Mouse (Mus musculus): ENCODE measurements around the gene Vasn. TPM values are rescaled to one million over a fixed set of nuclear protein-coding genes. Genes with fewer than 3 reads are reported as not detected.

Vasn gene
- polyA plus RNA-seq (2015; fragmentation: Nextera tagmentation; extraction: Ambion mirVana), result 14.7 and 20.7 TPM in 2 replicates

DNA sequence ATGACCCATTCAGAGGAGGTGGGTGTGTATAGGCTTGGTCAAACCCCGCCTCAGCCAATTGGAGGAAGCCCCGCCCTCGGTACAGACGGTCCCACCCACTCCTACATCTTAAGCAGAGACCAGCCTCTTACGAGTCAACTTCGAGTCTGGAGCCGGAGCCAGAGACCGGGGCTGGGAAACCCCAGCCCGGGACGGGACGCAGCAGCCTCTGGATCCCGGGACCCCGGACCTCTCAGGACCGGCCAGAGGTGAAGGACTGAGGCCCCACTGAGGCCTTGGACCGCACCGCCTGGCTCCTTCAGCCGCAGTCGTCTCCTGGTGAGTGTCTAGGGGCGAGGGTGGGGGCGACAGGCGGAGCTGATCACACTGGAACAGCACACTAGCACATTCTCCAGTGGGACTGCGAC lies at the start of gene Vasn, which contains the start of gene Dnaja3:
Gene Vasn (plus strand): TSS at position 111 of the 407 bp plus-strand sequence.
Gene Dnaja3 (plus strand): TSS at position 159 of the 407 bp plus-strand sequence.
- Histone ChIP-seq H3K9me3 (replicated peaks) (no peaks in the 10 kb centered on the region), H3K4me1 (replicated peaks) (peaks cover 67% of the 10 kb centered on the region), H3K36me3 (no peaks in the 10 kb centered on the region), H3K9ac (peak within 1 kb of the TSS; percentile 79), H3K27me3 (no peaks in the 10 kb centered on the region), H3K27ac (peak within 1 kb of the TSS; percentile 85), H3K4me3 (peak within 1 kb of the TSS; percentile 65), H3K4me2 (peak within 1 kb of the TSS; percentile 72)
- peak; percentile 83 for ATAC-seq (replicated peaks; ENCODE audit: insufficient number of reproducible peaks, insufficient read depth, low FRiP score, low read depth)
- 1% methylated on average over 22 of the region's 22 CpGs for WGBS

DNA sequence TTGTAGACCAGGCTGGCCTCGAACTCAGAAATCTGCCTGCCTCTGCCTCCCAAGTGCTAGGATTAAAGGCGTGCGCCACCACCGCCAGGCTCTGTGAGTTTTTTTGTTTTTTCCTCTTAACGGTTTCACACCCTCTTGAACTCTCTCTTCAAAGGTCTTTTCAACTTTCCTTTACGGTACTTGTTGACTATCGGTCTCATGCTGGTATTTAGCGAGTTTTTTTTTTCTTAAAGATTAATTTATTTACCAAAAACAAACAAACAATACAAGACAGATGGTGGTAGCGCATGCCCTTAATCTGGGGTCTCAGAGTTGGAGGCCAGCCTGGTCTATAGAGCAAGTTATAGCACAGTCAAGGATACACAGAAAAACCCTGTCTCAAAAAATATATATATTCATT lies 49.5 kb upstream of the Vasn start:
- peaks cover 12% of the 10 kb centered on the region for H3K36me3 ChIP-seq
- WGBS, result 93% methylated on average over 9 of the region's 9 CpGs
- no peaks in the 10 kb centered on the region for H3K27me3 ChIP-seq
- H3K4me1 ChIP-seq (replicated peaks), result peaks cover 43% of the 10 kb centered on the region
- no peak overlapping the region for H3K9ac ChIP-seq
- no peak overlapping the region for H3K27ac ChIP-seq
- no peaks in the 10 kb centered on the region for H3K9me3 ChIP-seq (replicated peaks)
- ATAC-seq (replicated peaks; ENCODE audit: insufficient number of reproducible peaks, insufficient read depth, low FRiP score, low read depth), result no peak
- no peak overlapping the region for H3K4me3 ChIP-seq
- H3K4me2 ChIP-seq, result no peak overlapping the region

DNA sequence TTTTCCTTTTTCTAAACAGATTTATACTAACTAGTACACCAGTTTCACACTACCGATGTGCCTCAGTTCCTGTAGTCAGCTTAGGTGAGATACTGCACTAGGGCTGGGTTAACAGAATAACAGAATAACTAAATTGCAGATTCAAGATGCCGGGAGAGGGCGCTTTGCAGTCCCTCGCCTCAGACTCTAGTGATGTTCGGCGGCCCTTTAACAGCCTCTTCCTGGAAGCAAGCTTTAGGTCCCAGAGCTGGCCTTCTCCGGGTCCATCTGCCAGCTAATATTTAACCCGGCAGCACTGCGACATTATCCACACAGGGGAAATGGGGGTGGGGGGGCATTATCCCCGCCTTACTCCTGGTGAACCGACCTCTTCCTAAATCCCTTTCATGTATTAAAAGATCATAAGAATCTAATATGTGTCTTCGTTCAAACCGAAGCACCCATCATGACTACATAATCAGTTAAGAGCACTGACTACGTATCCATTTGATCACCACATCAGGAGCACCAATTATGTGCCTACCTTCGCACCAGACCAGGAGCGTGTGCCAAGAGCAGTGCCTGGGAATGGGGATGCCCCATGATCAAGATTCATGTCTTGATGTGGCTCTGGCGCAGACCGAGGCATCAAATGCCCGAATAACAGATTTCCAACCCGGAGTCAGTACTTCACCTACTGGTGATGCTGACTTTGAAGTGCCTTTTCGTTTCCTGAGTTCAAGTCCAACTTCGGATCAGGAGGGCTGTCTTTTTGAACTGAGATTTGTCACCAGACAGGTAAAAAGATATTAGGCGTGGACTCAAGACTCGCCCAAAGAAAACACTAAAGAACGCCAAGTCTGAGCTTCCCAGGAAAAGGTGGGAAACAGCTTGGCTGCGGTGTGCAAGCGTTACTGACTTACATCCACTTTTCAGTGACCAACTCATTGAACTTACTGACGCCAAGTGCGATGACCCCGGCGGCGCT lies 46.5 kb upstream of the Vasn start:
- peaks cover 52% of the 10 kb centered on the region for H3K4me1 ChIP-seq (replicated peaks)
- peak overlapping the region; percentile 92 for H3K4me3 ChIP-seq
- no peaks in the 10 kb centered on the region for H3K9me3 ChIP-seq (replicated peaks)
- peak overlapping the region; percentile 93 for H3K9ac ChIP-seq
- H3K27me3 ChIP-seq, result no peaks in the 10 kb centered on the region
- peaks cover 12% of the 10 kb centered on the region for H3K36me3 ChIP-seq
- peak overlapping the region; percentile 96 for H3K27ac ChIP-seq
- 14% methylated on average over 32 of the region's 32 CpGs for WGBS
- no peak for ATAC-seq (replicated peaks; ENCODE audit: insufficient number of reproducible peaks, insufficient read depth, low FRiP score, low read depth)
- H3K4me2 ChIP-seq, result peak overlapping the region; percentile 76

DNA sequence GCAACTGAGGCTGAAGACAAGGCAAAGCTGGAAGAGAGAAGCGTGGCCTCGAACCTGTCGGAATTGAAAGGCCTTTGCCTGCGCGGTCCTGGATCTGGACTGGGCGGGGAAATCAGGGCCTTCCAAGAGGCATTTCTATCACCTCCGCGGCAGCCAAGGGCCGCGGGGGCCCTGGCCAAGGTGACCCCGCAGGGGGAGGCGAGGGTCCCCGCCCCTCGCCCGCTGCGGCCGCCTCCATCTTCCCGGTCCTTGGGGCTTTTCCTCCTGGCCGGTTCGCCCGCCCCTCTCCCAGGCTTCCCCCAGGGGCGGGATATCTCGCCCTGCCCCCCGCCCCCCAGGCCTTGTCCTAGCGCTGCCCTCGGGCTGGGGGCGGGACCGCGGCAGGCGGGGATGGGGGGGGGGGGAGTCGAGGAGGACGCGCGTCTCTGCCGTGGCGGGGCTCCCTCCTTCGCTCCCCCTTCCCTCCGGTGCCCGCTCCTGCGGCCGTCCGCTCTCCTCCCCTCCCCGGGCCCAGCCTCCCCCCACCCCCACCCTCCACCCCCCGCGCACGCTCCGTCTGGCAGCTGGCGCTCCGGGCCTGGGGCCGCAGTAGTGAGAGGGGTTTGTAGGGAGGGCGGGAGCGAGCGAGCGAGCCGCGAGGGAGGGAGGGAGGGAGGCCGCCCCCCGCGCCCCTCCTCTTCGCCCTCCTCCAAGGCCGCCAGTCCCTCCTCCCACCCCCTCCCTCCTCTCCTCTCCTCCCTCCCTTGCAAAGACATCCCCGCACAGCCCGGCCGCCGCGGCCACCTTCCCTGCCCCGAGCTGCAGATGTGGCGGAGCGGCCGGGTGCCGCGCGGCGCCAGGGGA lies 45.5 kb upstream of the Vasn start, which contains the start of gene Glis2:
Gene Glis2 (plus strand): TSS at position 743 of the 843 bp plus-strand sequence.
- peak within 1 kb of the TSS; percentile 96 for H3K27ac ChIP-seq
- under 1% methylated on average over 31 of the region's 74 CpGs for WGBS

DNA sequence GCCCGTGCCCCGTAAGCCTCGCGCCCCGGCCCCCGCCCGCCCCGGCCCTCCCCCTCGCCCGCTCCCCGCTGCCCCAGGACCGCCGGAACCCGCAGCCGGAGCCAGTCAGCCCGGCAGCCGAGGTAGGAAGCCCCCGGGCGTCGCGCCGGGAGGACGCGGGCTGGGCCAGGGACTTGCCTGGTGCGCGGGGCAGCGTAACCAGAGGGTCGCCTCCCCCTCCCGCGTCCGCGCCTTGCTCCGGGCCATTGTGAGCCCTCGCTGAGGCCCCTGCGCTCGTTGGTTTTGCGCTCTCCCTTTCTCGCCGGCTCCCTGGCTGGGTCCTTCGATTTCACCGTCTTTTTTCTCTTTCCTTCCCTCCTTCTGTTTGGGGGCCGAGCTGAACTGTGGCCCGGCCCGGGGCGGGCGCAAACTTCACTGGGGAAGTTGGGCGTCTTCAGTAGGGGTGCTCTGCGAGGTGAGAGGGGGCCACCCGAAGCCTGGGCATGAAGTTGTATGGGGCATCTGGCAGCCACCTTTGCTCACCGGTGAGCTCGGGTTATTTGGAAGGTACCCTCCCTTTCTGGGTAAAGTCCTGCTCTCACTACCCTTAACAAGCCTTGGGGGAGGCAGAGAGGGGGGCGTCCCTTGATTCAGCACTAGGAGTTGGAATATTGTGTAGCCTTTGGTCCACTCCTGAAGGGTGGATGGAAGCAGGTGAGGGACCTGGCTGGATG lies 44.8 kb upstream of the Vasn start:
- peak overlapping the region; percentile 76 for H3K4me2 ChIP-seq
- peaks cover 12% of the 10 kb centered on the region for H3K36me3 ChIP-seq
- peak overlapping the region; percentile 93 for H3K9ac ChIP-seq
- WGBS, result 1% methylated on average over 51 of the region's 52 CpGs
- H3K27me3 ChIP-seq, result no peaks in the 10 kb centered on the region
- ATAC-seq (replicated peaks; ENCODE audit: insufficient number of reproducible peaks, insufficient read depth, low FRiP score, low read depth), result peak; percentile 31
- H3K27ac ChIP-seq, result peak overlapping the region; percentile 96
- H3K9me3 ChIP-seq (replicated peaks), result no peaks in the 10 kb centered on the region
- H3K4me1 ChIP-seq (replicated peaks), result peaks cover 70% of the 10 kb centered on the region
- peak overlapping the region; percentile 92 for H3K4me3 ChIP-seq

More for the DNA sequence above, 45.5 kb upstream of the Vasn start, which contains the start of gene Glis2:
- H3K27me3 ChIP-seq, result no peaks in the 10 kb centered on the region
- H3K9me3 ChIP-seq (replicated peaks), result no peaks in the 10 kb centered on the region
- peak within 1 kb of the TSS; percentile 92 for H3K4me3 ChIP-seq
- H3K9ac ChIP-seq, result peak within 1 kb of the TSS; percentile 93
- peak; percentile 87 for ATAC-seq (replicated peaks; ENCODE audit: insufficient number of reproducible peaks, insufficient read depth, low FRiP score, low read depth)
- peak within 1 kb of the TSS; percentile 76 for H3K4me2 ChIP-seq
- H3K36me3 ChIP-seq, result peaks cover 12% of the 10 kb centered on the region
- peaks cover 62% of the 10 kb centered on the region for H3K4me1 ChIP-seq (replicated peaks)

DNA sequence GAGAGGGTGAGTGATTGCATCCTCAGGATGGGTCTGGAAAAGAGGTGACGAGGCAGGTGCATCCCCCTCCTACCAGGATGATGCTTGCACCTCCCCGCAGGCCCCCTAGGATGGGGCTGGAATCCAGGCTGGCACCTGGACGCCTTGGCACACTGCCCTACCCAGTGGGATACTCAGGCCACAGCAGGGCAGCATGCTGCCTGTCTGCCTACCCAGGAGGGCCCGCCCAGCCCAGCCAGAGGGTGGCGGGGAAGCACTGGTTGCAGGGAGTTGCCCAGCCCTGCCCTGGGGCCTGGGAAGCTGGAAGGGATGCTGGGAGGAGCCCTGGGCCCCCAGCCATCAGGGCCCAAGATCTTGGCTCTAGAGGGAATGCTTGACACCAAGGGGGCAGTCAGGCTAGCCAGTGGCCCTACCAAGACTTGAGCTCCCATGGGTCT lies 44.2 kb upstream of the Vasn start:
- peak overlapping the region; percentile 76 for H3K4me2 ChIP-seq
- peak overlapping the region; percentile 93 for H3K9ac ChIP-seq
- peaks cover 6% of the 10 kb centered on the region for H3K36me3 ChIP-seq
- H3K4me3 ChIP-seq, result peak overlapping the region; percentile 92
- H3K27ac ChIP-seq, result peak overlapping the region; percentile 96
- H3K4me1 ChIP-seq (replicated peaks), result peaks cover 76% of the 10 kb centered on the region
- ATAC-seq (replicated peaks; ENCODE audit: insufficient number of reproducible peaks, insufficient read depth, low FRiP score, low read depth), result no peak
- no peaks in the 10 kb centered on the region for H3K9me3 ChIP-seq (replicated peaks)
- no peaks in the 10 kb centered on the region for H3K27me3 ChIP-seq
- 3% methylated on average over 5 of the region's 5 CpGs for WGBS

DNA sequence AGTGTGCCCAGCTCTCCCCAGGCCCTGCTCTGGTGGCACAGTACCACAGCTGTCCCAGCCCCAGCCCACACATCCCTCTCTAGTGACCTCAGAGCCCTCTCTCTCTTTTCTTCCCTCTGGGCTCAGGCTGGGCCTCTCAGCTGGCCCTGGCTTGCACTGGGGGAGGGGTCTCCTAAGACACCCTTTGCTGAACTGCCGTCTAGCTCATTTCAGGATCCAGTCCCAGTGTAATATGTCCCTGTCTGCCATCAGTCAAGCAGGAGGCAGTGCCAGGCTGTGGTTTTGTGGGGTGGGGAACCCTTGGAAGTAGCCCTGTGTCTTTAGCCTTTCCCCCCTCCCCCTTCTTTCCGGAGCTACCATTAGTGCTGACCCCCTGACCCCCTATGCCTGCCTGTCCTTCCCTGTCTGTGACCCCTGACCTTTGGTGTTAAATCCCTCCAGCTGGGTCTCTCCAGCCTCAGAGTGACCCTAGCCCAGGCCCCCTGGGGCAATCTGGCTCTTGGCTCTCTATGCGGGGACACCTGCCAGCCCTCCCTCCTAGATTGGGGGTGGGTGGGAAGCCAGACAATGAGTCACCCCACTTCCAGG lies 43.5 kb upstream of the Vasn start:
- H3K4me1 ChIP-seq (replicated peaks), result peaks cover 83% of the 10 kb centered on the region

DNA sequence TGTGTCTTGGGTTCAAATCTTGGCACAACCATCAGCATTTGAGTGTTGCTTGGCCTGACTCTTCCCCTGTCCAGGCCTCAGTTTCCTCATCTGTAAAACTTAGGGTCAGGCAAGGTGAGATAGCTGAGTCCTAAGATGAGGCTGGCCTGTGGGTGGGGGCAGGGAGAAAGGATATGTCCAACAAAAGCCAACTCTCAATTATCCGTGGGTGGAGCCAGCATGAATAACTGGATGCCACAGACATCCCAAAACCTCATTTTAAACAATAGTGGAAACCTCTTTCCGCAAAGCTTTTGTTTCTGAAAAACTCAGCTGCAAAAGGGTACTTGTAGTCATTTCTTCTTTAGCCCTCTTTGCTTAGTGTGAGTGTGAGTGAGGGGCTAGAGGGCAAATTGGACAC lies 42.9 kb upstream of the Vasn start:
- no peak overlapping the region for H3K4me3 ChIP-seq
- H3K27ac ChIP-seq, result peak overlapping the region; percentile 96; the same call in 1 of the 2 replicates
- no peaks in the 10 kb centered on the region for H3K9me3 ChIP-seq (replicated peaks)
- H3K9ac ChIP-seq, result no peak overlapping the region
- no peaks in the 10 kb centered on the region for H3K36me3 ChIP-seq
- H3K4me2 ChIP-seq, result peak overlapping the region; percentile 76
- ATAC-seq (replicated peaks; ENCODE audit: insufficient number of reproducible peaks, insufficient read depth, low FRiP score, low read depth), result no peak
- peaks cover 86% of the 10 kb centered on the region for H3K4me1 ChIP-seq (replicated peaks)
- H3K27me3 ChIP-seq, result no peaks in the 10 kb centered on the region
- 62% methylated on average over 2 of the region's 2 CpGs for WGBS

More for the DNA sequence above, 43.5 kb upstream of the Vasn start:
- Histone ChIP-seq H3K4me3 (peak overlapping the region; percentile 92), H3K9me3 (replicated peaks) (no peaks in the 10 kb centered on the region), H3K36me3 (no peaks in the 10 kb centered on the region; the same call in 1 of the 2 replicates), H3K27ac (peak overlapping the region; percentile 96), H3K27me3 (no peaks in the 10 kb centered on the region), H3K4me2 (peak overlapping the region; percentile 76), H3K9ac (peak overlapping the region; percentile 93)
- 19% methylated on average over 3 of the region's 3 CpGs for WGBS
- no peak for ATAC-seq (replicated peaks; ENCODE audit: insufficient number of reproducible peaks, insufficient read depth, low FRiP score, low read depth)

DNA sequence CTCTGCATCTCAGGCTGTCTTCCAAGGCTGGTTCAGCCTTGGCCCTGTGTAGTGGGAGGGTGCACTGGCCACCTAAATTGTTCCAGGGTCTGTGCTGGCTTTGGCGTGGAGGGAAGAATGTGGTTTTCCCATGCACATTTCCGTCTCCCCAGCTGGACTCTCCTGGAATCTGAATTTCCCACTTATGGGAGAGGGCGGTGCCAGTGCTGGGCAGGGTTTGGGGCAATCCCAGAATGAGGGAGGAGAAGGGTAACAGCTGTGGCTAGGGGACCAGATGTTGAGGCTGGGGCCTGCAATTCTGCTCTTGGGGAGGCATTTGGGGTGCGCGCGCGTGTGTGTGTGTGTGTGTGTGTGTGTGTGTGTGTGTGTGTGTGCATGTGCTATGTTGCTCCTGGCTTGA lies 42.4 kb upstream of the Vasn start:
- ATAC-seq (replicated peaks; ENCODE audit: insufficient number of reproducible peaks, insufficient read depth, low FRiP score, low read depth), result no peak
- no peaks in the 10 kb centered on the region for H3K36me3 ChIP-seq
- H3K4me1 ChIP-seq (replicated peaks), result peaks cover 86% of the 10 kb centered on the region
- H3K4me2 ChIP-seq, result peak overlapping the region; percentile 76; the same call in 1 of the 2 replicates
- peak overlapping the region; percentile 96; the same call in 1 of the 2 replicates for H3K27ac ChIP-seq
- 49% methylated on average over 7 of the region's 7 CpGs for WGBS
- H3K9me3 ChIP-seq (replicated peaks), result no peaks in the 10 kb centered on the region
- no peak overlapping the region for H3K9ac ChIP-seq
- no peaks in the 10 kb centered on the region for H3K27me3 ChIP-seq
- no peak overlapping the region for H3K4me3 ChIP-seq

DNA sequence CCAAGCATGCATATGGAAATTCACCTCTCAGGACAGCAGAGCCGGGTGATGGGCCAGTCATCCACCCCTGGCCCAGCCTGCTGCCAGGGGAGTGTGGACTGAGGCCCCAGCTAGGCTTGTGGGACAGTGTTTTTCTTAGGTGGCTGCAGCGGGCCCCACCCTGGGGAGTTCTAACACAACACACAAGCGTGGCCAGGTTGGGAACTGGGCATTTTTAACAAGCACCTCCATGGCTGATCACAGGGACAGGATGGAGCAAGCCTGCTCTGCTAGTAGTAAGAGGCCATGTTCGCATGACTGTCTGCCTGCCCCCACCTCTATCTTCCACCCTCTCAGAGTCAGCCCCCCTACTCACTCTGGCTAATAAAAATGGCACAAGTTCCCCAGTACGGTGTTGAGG lies 41.7 kb upstream of the Vasn start:
- no peaks in the 10 kb centered on the region for H3K36me3 ChIP-seq
- H3K27ac ChIP-seq, result 0 out of 2 replicates have a peak overlapping the region, but pooled peaks have one; percentile 96
- no peaks in the 10 kb centered on the region for H3K27me3 ChIP-seq
- H3K4me3 ChIP-seq, result no peak overlapping the region
- no peak overlapping the region for H3K9ac ChIP-seq
- H3K4me2 ChIP-seq, result peak overlapping the region; percentile 5; the same call in 1 of the 2 replicates
- no peaks in the 10 kb centered on the region for H3K9me3 ChIP-seq (replicated peaks)
- ATAC-seq (replicated peaks; ENCODE audit: insufficient number of reproducible peaks, insufficient read depth, low FRiP score, low read depth), result no peak
- peaks cover 86% of the 10 kb centered on the region for H3K4me1 ChIP-seq (replicated peaks)
- 63% methylated on average over 5 of the region's 5 CpGs for WGBS
